Mouse (Mus musculus): ENCODE data around the gene Pou2f2.

GRCm38 (mm10) chr7:25112178-25112955 is 67.2 kb downstream of the Pou2f2 start:
- TF ChIP-seq CTCF (IDR thresholded peaks at IDR 0.05; ENCODE audit: control insufficient read depth, insufficient read depth, low read length) (no peak), POLR2A (IDR thresholded peaks at IDR 0.05; ENCODE audit: borderline replicate concordance, control insufficient read depth, low read depth, low read length) (no peak)
